Mouse (Mus musculus) heart, postnatal 0 days (tissue): ENCODE results near the gene Filip1.

Experiments used
- CTCF ChIP-seq: IDR thresholded peaks from 2 replicates; pipeline ENCODE4 v1.5.1; 2016; ENCODE audit warnings: antibody characterized with exemption, control low read depth, low read depth
- EP300 ChIP-seq: IDR thresholded peaks from 2 replicates; pipeline ENCODE4 v1.6.1; 2016; ENCODE audit warnings: antibody characterized with exemption, low read depth

- TF ChIP-seq CTCF (no peak), EP300 (no peak)
Measured at GRCm38 (mm10) chr9:79993066-79993465, 19.6 kb downstream of the Filip1 start.
